Mouse (Mus musculus): ENCODE data around the gene Rfng. TPM values are rescaled to one million over a fixed set of nuclear protein-coding genes. Genes with fewer than 3 reads are reported as not detected.
A peak's percentile ranks its signal among the peaks of the same experiment; 100 is the strongest.

The Rfng gene
- polyA plus RNA-seq, 1 experiment from 2014 or later, result 83.9 TPM

DNA sequence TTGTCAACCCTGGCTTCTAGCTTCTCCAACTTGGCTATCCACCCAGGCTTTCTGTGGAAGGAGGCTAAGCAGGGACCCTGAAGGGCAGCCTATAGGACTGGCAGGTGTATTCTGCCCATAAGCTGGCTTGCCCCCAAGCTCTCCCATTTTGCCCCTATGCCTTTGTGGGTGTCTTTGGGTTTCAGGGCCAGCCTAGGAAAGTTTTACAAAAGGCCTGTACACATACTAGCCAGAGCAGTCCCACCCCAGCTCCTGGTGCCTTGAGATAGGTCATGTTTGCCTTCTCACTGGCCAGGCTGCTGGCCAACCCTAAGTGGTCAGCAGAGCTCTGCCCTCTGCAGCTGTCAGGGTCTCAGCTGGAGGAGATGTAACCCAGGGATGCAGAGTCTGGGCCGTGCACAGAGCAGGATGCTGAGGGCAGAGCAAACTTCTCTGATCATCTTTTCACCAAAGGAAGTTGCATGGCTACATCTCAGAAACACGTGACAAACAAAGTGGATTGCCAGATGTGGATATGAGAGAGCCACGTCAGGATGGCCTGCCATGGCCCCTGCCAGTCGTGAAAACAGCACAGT is 41.4 kb upstream of the Rfng start:
- Histone ChIP-seq H3K27ac (replicated peaks; ENCODE audit: low read depth, low read length) (peak overlapping the region; percentile 100), H3K4me2 (ENCODE audit: low read length) (peak overlapping the region; percentile 99), H3K9ac (replicated peaks; ENCODE audit: low read length) (peak overlapping the region; percentile 91), H3K27me3 (ENCODE audit: control insufficient read depth, insufficient read depth, low read length) (no peaks in the 10 kb centered on the region), H3K4me1 (ENCODE audit: control insufficient read depth, insufficient read depth, low read length) (peaks cover 36% of the 10 kb centered on the region), H3K36me3 (ENCODE audit: control insufficient read depth, insufficient read depth, low read length) (peaks cover 17% of the 10 kb centered on the region), H3K4me3 (replicated peaks; ENCODE audit: low read depth, low read length) (peak overlapping the region; percentile 88), H3K9me3 (ENCODE audit: control insufficient read depth, low read length) (no peaks in the 10 kb centered on the region)
- DNase-seq (no peak), ATAC-seq (ENCODE audit: low FRiP score, low TSS enrichment) (no peak)
- WGBS, result 38% methylated on average over 4 of the region's 4 CpGs

DNA sequence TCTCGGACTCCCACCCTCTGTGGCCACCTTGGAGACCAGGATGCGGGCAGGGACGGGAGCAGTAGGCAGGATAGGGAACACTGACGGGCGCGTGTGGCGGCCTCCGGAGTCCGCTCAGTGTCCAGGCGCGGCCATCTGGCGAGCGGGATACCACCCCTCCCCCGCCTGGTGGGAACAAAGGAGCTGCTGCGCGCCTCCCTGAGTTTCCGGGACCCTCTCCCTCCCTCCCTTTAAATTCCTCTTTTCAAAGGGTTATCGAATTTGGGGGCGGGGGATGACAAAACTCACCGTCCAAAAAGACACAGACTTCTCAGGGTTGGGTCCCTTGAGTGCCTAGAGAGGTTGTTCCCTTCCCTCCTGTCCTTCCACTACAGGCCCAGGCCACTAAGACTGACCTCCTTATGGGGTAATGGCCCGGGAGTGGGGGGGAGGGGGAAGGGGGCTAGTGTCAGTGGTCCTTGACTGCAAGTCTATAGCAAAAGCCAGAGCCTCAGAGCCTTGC is 40.8 kb upstream of the Rfng start:
- Histone ChIP-seq H3K4me3 (replicated peaks; ENCODE audit: low read depth, low read length) (peak overlapping the region; percentile 88), H3K9me3 (ENCODE audit: control insufficient read depth, low read length) (no peaks in the 10 kb centered on the region), H3K27me3 (ENCODE audit: control insufficient read depth, insufficient read depth, low read length) (no peaks in the 10 kb centered on the region), H3K4me1 (ENCODE audit: control insufficient read depth, insufficient read depth, low read length) (peaks cover 36% of the 10 kb centered on the region), H3K4me2 (ENCODE audit: low read length) (peak overlapping the region; percentile 99), H3K9ac (replicated peaks; ENCODE audit: low read length) (peak overlapping the region; percentile 91), H3K27ac (replicated peaks; ENCODE audit: low read depth, low read length) (peak overlapping the region; percentile 100), H3K36me3 (ENCODE audit: control insufficient read depth, insufficient read depth, low read length) (peaks cover 22% of the 10 kb centered on the region)
- ATAC-seq (ENCODE audit: low FRiP score, low TSS enrichment), result peak; percentile 13
- no peak for DNase-seq
- WGBS, result under 1% methylated on average over 21 of the region's 21 CpGs

DNA sequence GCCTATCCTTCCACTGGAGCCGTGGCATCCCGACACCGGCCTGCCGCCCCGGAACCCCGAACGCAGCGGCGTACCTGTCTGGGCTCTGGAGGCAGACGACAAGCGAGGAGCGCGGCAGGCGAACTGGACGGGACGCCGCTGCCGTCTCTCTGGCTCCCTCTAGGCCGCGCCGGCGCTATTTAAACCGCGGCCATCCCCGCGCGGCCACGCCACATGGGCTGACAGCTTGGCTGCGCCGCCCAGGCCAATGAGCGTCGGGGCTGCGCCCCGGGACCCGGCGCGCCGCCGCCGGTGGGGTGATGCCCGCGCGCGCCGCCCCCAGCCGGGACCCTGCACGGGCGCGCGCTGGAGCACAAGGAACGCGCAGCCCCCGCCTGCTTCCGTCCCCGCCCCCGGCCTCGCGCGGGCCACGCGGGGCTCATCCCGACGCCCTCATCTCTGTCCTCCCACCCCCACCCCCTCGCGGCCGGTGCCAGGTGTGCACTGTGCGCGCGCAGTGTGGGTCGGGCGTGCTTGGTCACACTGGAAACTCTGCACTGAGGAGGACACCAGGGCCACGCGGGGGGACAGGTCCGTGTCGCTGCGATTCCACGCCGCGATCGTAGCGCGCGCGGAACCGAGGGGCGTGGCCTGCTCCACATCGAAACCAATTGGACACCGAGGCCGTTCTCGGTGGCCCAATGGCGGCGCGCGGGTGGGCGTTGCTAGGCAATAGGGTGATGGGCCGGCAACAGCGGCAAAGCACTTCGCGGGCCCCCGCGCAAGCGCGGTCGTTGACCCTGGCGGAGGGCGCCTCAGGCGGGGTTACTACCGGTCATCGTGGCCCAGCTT is 40.2 kb upstream of the Rfng start, which contains the start of gene Fasn:
Fasn (minus strand) TSS at position 592 of the 831 bp plus-strand sequence.
- Histone ChIP-seq H3K9ac (replicated peaks; ENCODE audit: low read length) (peak within 1 kb of the TSS; percentile 91), H3K4me2 (ENCODE audit: low read length) (peak within 1 kb of the TSS; percentile 99), H3K9me3 (ENCODE audit: control insufficient read depth, low read length) (no peaks in the 10 kb centered on the region), H3K27me3 (ENCODE audit: control insufficient read depth, insufficient read depth, low read length) (no peaks in the 10 kb centered on the region), H3K36me3 (ENCODE audit: control insufficient read depth, insufficient read depth, low read length) (peaks cover 29% of the 10 kb centered on the region), H3K27ac (replicated peaks; ENCODE audit: low read depth, low read length) (peak within 1 kb of the TSS; percentile 100), H3K4me3 (replicated peaks; ENCODE audit: low read depth, low read length) (peak within 1 kb of the TSS; percentile 88), H3K4me1 (ENCODE audit: control insufficient read depth, insufficient read depth, low read length) (peaks cover 36% of the 10 kb centered on the region)
- peak; percentile 99 for DNase-seq
- peak; percentile 91 for ATAC-seq (ENCODE audit: low FRiP score, low TSS enrichment)
- WGBS, result under 1% methylated on average over 108 of the region's 109 CpGs

DNA sequence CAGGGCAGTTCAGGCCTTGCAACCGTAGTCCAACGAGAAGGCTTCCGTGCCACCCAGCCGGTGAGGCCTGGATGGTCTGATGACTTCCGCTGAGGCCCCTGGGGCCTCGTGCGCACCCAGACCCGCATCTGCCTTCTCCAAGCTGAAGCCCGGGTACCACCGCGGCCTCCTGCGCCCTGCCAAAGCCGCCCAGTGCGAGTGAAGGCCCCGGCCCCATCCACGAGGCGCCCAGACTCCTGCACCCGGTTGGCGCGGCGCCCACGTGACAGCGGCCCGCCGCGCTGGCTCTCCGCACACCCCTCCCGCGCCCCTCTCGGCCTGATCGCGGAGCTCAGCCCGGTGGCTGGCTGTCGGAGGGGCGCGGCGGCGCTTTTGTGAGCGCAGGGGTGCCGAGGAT is 39.5 kb upstream of the Rfng start:
- Histone ChIP-seq H3K4me3 (replicated peaks; ENCODE audit: low read depth, low read length) (peak overlapping the region; percentile 88), H3K27ac (replicated peaks; ENCODE audit: low read depth, low read length) (peak overlapping the region; percentile 100), H3K9ac (replicated peaks; ENCODE audit: low read length) (peak overlapping the region; percentile 91), H3K4me2 (ENCODE audit: low read length) (peak overlapping the region; percentile 99), H3K4me1 (ENCODE audit: control insufficient read depth, insufficient read depth, low read length) (peaks cover 36% of the 10 kb centered on the region), H3K36me3 (ENCODE audit: control insufficient read depth, insufficient read depth, low read length) (peaks cover 35% of the 10 kb centered on the region), H3K27me3 (ENCODE audit: control insufficient read depth, insufficient read depth, low read length) (no peaks in the 10 kb centered on the region), H3K9me3 (ENCODE audit: control insufficient read depth, low read length) (no peaks in the 10 kb centered on the region)
- WGBS, result under 1% methylated on average over 39 of the region's 40 CpGs
- DNase-seq, result peak; percentile 86
- peak; percentile 35 for ATAC-seq (ENCODE audit: low FRiP score, low TSS enrichment)

DNA sequence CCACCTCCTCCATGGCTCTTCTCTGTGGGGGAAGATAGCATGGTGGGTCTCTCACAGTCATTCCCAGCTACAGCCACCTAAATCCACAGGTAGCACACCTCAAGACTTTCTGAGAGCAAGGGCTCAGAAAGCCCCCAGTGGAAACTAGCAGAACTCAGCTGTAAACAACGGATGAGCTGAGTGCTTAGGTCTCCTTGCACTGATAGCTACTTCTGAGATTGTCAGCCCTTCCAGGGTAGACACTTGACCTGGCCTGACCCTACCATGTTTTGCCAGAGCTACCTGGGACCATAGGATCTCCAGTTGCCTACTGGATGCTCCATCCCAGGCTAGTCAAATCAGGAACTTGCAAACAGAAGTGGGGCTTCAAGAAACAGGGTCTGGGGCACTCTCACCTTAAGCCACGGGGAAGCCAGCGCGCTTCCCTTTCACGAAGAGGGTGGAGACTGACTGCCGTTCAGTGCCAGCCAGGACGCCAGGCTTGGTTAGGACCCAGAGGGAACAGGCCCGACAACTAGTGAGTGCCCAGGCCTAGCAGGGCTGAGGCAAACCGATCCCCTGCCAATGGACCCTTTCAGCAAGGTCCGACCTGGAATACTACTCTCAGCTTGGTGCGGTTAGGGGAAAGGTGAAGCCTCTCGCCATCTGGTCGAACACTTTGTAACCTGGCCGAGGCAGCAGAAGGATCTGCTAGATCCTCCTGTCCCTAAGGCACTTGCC is 39.0 kb upstream of the Rfng start:
- 1% methylated on average over 14 of the region's 14 CpGs for WGBS
- peak overlapping the region; percentile 99 for H3K4me2 ChIP-seq (ENCODE audit: low read length)
- H3K27me3 ChIP-seq (ENCODE audit: control insufficient read depth, insufficient read depth, low read length), result no peaks in the 10 kb centered on the region
- peak overlapping the region; percentile 100 for H3K27ac ChIP-seq (replicated peaks; ENCODE audit: low read depth, low read length)
- ATAC-seq (ENCODE audit: low FRiP score, low TSS enrichment), result no peak
- peaks cover 36% of the 10 kb centered on the region for H3K4me1 ChIP-seq (ENCODE audit: control insufficient read depth, insufficient read depth, low read length)
- peak overlapping the region; percentile 91 for H3K9ac ChIP-seq (replicated peaks; ENCODE audit: low read length)
- no peaks in the 10 kb centered on the region for H3K9me3 ChIP-seq (ENCODE audit: control insufficient read depth, low read length)
- peak overlapping the region; percentile 88 for H3K4me3 ChIP-seq (replicated peaks; ENCODE audit: low read depth, low read length)
- DNase-seq, result peak; percentile 33
- peaks cover 41% of the 10 kb centered on the region for H3K36me3 ChIP-seq (ENCODE audit: control insufficient read depth, insufficient read depth, low read length)

DNA sequence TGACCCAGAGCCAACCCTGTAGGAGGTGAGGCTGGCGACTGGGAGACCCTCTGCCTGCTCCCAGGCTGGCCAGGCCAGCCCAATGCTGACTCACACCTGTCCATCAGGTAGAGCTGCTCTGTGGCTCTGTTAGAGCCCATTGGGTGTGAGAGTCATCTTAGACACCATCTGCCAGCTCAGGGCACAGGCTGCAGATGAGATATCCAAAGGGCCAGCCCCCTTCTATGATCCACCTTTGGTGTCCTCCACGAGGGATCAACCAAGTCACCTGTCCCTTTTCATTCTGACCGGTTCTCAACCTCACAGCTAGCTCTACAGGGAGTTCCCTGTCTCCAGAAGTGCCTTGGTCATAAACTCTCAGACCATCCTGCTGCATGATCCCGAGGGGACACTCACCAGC is 38.3 kb upstream of the Rfng start:
- WGBS, result 67% methylated on average over 4 of the region's 4 CpGs
- no peaks in the 10 kb centered on the region for H3K27me3 ChIP-seq (ENCODE audit: control insufficient read depth, insufficient read depth, low read length)
- H3K36me3 ChIP-seq (ENCODE audit: control insufficient read depth, insufficient read depth, low read length), result peaks cover 47% of the 10 kb centered on the region
- ATAC-seq (ENCODE audit: low FRiP score, low TSS enrichment), result no peak
- DNase-seq, result no peak
- H3K4me3 ChIP-seq (replicated peaks; ENCODE audit: low read depth, low read length), result peak overlapping the region; percentile 88
- H3K4me2 ChIP-seq (ENCODE audit: low read length), result peak overlapping the region; percentile 99
- peak overlapping the region; percentile 91 for H3K9ac ChIP-seq (replicated peaks; ENCODE audit: low read length)
- no peaks in the 10 kb centered on the region for H3K9me3 ChIP-seq (ENCODE audit: control insufficient read depth, low read length)
- no peak overlapping the region for H3K27ac ChIP-seq (replicated peaks; ENCODE audit: low read depth, low read length)
- H3K4me1 ChIP-seq (ENCODE audit: control insufficient read depth, insufficient read depth, low read length), result peaks cover 36% of the 10 kb centered on the region

DNA sequence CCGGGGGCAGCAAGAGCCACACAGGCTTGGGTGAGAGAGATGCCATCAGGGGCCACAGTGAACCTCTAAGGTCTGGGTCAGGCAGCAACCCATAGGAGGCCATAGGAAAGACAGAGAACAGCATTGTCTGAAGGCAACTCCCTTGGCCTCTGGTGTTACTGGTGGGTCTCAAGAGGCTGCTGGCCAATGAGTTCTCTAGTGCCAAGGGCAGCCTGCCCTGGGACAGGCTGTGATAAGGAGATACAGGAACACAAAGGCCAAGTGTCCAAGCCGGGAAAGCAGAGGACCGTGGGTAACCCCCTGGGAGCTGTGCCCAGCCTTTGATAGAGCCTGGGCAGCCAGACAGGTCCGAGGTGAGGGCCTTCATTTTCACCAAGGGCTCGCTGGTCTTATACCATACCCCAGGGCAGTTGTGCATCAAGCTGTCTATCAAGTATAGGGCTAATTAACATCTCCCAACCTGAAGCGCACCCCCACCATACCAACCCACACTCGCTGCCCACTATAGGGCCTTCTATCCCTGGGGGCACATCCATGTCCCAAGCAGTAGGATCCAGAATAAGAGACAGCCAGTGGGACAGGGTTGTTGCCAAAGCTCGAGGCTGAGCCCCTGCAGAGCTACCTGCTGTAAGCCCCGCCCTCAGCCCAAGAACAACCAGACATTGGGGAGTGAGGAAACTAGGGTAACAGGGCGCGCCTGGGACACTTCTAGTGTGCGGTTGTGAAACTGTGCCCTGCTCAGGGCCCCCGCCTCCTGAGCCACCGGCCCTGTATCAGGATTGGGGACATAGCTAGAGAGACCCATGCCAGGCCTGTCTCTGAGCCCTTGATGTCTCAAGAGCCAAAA is 37.3 kb upstream of the Rfng start:
- DNase-seq (no peak), ATAC-seq (ENCODE audit: low FRiP score, low TSS enrichment) (no peak)
- peak overlapping the region; percentile 88 for H3K4me3 ChIP-seq (replicated peaks; ENCODE audit: low read depth, low read length)
- H3K36me3 ChIP-seq (ENCODE audit: control insufficient read depth, insufficient read depth, low read length), result peaks cover 58% of the 10 kb centered on the region
- H3K9ac ChIP-seq (replicated peaks; ENCODE audit: low read length), result peak overlapping the region; percentile 36
- peaks cover 36% of the 10 kb centered on the region for H3K4me1 ChIP-seq (ENCODE audit: control insufficient read depth, insufficient read depth, low read length)
- no peaks in the 10 kb centered on the region for H3K9me3 ChIP-seq (ENCODE audit: control insufficient read depth, low read length)
- H3K4me2 ChIP-seq (ENCODE audit: low read length), result peak overlapping the region; percentile 99
- no peak overlapping the region for H3K27ac ChIP-seq (replicated peaks; ENCODE audit: low read depth, low read length)
- 80% methylated on average over 14 of the region's 14 CpGs for WGBS
- H3K27me3 ChIP-seq (ENCODE audit: control insufficient read depth, insufficient read depth, low read length), result no peaks in the 10 kb centered on the region

DNA sequence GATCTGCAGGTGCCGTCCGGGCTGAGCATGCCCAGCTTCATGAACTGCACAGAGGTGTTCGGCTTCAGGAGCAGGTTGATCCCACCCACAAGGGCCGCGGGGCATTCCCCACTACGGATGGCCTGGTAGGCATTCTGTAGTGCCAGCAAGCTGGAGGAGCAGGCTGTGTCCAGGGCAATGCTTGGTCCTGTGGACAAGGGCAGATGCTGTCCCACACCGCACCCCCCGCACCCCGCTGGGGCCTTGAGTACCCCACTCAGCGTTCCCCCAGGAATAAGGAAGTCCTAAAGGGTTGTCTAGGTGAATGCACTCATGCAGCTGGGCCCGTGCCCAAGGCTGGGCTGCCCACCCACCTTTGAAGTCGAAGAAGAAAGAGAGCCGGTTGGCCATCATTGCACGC is 36.5 kb upstream of the Rfng start:
- WGBS, result 94% methylated on average over 14 of the region's 14 CpGs
- Histone ChIP-seq H3K27me3 (ENCODE audit: control insufficient read depth, insufficient read depth, low read length) (no peaks in the 10 kb centered on the region), H3K4me2 (ENCODE audit: low read length) (peak overlapping the region; percentile 99; the same call in 1 of the 2 replicates), H3K4me3 (replicated peaks; ENCODE audit: low read depth, low read length) (no peak overlapping the region), H3K4me1 (ENCODE audit: control insufficient read depth, insufficient read depth, low read length) (peaks cover 31% of the 10 kb centered on the region), H3K9me3 (ENCODE audit: control insufficient read depth, low read length) (no peaks in the 10 kb centered on the region), H3K27ac (replicated peaks; ENCODE audit: low read depth, low read length) (no peak overlapping the region), H3K36me3 (ENCODE audit: control insufficient read depth, insufficient read depth, low read length) (peaks cover 65% of the 10 kb centered on the region), H3K9ac (replicated peaks; ENCODE audit: low read length) (0 out of 2 replicates have a peak overlapping the region, but pooled peaks have one; percentile 9)
- ATAC-seq (ENCODE audit: low FRiP score, low TSS enrichment) (no peak), DNase-seq (no peak)

Measured in midbrain, embryonic 14.5 days (tissue).